Mouse (Mus musculus): ENCODE results near the gene Acadvl.

DNA sequence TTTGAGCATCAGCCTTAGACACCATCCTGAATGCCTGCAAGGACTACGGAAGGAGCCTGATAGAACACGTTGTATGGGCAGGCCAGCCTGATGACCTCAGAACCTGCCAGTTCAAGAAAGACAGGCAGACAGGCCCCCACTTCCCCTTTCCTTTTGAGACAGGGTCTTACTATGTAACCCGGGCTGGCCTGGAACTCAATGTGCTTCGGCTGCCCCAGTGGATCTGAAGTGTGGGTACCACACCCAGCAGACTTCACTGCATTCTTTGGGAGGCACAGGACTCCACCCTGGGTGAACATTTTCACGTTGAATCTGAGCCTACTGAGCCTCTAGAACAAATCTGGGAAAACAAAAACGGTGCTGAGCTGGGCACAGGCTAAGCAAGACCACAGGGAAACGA, 23.0 kb upstream of the Acadvl start:
- no peak for TF ChIP-seq CTCF (IDR thresholded peaks at IDR 0.05; ENCODE audit: borderline replicate concordance, insufficient read depth, low read depth, low read length)
- no peak for TF ChIP-seq POLR2A (IDR thresholded peaks at IDR 0.05; ENCODE audit: borderline replicate concordance, insufficient read depth, low read length)
